Mouse (Mus musculus) adrenal gland (tissue): ENCODE results near the gene Nhs.

ENCODE experiments used
- intact Hi-C: fragments of 180-260 bp; cut with DNase I; formaldehyde crosslinking; loops from one replicate; pipeline ENCODE4 v1.15.1; 2025
- long read RNA-seq, 2 experiments: library from polyadenylated mRNA; unstranded; transcript quantifications; one replicate each; pipeline ENCODE4 v2.0.0; 2020; ENCODE audit warnings: borderline replicate concordance in 1 of 2; ENCODE audit not compliant: insufficient replicate concordance in 1 of 2

The Nhs gene
- long read RNA-seq, experiment 1: 0 reads
- long read RNA-seq, experiment 2, partial matches to known transcripts: 0 of 2 reads
- long read RNA-seq, experiment 2, other reads (novel, unspliced or antisense): 2 of 2 reads

DNA sequence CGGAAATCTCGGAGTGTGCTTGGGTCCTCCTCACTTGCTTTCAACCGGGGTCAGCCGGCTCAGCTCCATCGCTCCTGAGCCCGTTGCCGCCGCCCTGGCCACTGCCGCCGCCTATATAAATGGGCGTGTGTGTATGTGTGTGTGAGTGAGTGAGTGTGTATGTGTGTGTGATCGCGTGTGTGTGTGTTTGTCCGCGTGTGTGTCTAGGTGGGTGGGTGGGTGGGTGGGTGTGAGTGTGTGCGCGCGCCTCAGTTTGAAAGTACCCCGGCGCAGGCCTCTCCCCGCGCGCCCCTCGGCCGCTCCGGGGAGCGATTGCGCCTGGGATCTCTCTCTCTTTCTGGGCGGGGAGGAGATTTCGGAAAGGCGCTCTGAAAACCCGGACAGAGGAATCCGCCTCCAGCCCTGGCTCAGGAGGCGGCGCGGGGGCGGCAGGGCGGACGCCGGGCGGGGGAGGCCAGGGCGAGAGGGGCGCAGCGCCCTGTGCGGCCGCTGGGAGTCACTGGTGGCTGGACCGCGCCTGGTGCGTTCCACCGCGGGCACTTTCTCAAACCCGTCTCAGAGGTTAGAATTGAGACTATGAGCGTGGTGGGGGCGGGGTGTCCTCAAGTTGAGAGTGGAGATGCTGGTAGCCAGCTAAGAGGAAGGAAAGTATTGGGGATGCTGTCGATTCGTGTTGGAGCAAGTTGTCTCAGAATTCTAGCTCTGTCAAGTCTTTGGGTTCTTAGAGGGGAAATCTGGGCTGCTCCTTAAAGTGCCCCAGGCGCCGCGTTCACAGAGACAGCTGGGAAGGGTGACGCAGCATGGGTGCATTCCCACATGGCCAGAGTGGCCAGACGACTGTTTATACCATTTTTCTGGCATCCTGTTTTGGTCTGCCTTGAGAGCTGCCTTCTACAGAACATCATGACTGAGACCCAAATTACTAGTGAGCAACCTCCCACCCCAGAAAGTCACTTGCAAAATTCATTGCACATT is at the start of gene Nhs:
Gene Nhs (minus strand): TSS at position 94 of the 975 bp plus-strand sequence.
- intact Hi-C loops: loop anchor here (1.0 to 10.0 kb wide), 3 partner anchors 122 to 195 kb away; no protein-coding TSS in a partner anchor

DNA sequence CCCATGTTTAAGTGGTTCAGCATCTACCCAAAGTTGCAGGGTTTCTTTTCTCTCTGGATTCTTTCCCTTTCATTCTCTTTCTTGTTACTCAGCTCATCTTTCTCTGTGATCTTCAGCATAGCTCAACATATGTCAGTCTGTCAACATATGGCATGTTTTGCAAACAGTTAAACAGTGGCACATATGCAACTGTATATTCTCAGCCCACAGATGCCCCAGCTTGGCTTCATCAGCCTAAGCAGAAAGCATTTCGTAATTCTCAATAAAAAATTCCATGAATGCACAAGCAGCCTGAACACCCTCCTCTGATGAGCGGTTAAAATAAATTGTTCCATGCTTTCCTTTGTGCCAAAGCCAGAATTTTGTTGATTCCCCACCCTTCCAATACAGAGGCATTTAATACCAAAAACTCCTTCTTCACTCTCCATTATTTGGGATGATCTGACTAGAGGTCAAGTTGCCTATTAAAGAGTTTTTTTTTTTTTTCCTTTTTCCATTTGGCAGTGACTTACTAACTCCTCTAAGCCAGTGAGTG is 46.9 kb upstream of the Nhs start:
- intact Hi-C loops: no loop called here

DNA sequence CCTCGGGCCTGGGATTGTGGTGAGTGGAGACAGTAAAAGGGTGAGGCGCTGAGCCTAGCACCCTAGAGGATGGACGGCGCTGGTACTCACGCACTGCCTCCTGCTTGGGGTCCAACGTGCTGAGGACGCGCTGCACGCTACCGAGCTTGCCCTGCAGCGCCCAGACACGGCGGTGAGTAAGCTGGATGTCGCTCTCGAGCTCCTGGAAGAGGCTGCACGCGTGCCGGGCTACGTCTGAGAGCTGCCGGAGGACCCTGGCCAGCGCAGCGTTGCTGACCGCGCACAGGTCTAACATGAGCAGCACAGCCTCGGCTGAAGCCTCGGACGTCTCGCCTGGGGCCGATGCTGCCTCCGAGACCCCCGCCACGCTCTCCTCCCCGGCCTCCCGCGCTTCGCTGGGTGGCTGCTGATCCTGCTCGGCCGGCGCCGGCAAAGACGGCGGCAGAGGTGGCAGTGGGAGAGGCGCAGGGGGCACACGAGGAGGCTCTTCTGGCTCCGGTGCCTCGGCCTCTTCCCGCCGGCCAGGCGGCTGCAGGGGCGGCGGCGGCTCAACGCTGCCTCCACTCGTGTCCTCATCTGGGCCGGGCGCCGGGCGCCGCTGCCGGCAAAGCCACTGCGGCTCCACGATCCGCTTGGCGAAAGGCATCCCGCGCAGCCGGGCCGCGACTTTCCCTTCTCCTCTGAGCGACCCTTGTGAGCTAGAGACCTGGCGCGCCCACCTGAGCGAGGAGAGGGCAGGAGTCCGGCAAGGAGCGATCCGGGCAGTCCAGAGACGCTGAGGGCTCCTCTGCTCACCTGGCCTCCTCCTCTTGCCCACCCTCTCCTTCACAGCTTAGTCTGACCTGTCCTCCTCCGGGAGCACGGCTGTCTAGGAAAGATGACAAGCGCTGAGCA is 540 bp downstream of the Nhs start:
- intact Hi-C loops: loop anchor here (10.0 kb wide), 1 partner anchor 194 kb away; no protein-coding TSS in a partner anchor

DNA sequence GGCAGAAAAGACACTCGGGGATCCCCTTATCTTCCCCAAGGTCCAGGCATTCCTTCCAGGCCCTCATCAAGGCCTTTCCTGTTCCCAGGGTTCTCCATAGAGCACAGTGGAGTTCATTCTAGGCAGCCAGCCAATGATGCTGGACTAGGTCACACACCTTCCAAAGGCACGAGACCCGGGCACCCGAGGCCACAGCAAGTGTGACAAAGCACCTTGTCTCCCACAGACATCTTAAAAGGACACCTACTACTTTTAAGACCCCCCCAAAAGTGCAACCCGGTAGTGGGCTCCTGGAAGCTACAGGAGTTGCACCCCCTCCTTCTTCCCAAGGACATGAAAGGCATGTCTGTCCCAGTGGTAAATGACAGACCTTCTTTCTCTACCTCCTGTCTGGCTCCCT is 1.4 kb downstream of the Nhs start:
- intact Hi-C loops: loop anchor here (10.0 kb wide), 1 partner anchor 193 kb away; no protein-coding TSS in a partner anchor

DNA sequence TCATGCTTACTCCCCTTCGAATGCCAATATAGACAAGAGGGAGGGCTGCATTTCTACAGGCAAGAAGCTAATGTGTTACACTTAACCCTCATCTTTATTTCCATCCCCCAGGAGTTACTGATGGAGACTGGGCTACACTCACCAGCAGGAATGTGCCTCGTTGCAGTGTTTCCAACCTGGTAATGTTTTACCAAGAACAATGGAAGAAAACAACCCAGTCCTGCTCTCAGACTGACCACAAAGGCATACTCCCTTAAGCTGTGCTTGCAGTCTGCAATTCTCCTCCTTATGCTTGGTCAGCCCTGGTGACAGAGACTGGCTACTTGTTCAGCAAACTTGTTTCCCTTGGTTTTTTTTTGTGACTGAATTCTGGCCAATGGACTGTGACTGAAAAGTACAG is 21.7 kb downstream of the Nhs start:
- intact Hi-C loops: no loop called here

DNA sequence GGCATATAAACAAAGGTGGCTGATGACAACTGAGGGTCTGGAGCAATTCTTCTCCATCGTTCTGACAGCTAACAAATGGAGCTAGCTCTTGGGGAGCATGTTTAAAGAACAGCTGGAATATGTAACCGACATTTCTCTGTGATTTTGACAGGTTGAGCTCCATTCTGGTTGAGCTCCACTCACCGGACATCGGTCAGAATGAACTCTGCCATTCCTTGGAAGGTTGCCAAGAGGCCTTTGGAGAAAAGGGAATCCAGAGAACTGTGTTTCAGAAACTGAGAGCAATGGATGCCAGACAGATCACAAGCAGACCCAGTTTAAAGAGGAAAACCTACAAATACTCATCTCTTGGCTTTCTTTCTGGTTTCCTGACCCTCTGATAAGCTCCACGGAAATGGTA is 46.3 kb downstream of the Nhs start:
- intact Hi-C loops: no loop called here

DNA sequence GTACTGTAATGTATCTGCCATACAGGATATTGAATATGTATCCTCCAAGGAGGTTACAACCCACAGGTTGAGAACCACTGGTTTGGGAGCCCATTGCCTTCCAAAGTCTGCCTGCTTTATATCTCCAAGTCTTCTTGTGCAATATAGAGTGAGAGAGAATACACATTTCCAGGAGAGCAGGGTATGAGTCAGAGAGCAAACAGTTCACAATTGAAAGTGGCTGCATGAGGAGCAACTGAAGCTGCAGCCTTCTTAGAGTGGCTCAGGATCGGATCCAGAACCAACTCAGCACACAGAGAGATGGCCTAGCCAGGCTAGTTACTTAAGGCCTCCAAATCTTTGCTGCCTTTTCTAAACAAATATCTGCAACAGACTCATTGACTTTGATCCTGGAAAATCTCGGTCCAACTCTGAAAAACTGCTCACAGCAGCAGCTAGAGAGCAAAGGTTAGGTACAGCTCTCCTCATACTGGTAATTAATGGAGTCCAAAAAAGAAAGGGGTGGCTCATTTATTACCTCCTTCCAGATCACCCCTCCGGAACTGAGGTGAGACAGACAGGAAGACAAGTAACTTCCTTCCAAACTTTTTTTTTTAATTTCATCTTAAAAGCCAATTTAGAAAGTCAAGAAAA is 56.6 kb downstream of the Nhs start:
- intact Hi-C loops: no loop called here

DNA sequence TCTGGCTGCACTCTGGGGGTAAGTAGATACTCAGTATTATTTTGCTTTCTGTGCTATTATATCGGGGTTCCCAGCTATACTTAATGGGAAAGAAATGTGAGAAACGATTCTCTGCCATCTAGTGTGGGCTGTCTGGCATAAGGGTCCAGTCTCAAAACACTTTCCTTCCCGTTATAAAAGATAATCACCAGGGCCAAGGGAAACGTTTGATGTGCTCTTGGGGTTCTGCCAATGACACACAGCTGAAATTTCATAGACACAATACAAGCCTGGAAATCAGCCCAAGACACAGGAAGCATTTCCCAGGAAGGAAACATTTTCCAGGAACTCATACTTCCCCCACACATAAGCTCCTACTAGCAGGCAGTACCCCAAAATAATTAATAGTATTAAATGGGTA is 61.2 kb downstream of the Nhs start:
- intact Hi-C loops: no loop called here

DNA sequence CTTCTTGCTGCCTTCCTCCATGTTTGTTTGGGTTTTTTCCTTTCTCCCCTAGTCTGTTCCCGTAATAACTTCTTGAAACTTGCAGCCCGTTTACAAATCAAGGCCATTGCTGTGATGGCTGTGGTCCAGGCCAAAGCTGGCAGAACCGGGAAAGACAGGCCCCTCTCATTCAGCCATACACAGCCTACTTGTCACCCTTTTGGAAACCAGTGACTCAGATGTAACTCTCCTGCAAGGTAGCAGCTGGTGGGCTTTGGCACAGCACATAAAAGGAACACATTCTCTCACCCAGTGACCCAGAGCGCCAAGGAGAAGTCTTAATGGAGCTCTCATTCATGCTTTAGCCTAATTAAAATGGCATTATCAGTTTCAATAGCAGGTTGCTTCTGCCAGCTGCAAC is 72.2 kb downstream of the Nhs start:
- intact Hi-C loops: no loop called here

DNA sequence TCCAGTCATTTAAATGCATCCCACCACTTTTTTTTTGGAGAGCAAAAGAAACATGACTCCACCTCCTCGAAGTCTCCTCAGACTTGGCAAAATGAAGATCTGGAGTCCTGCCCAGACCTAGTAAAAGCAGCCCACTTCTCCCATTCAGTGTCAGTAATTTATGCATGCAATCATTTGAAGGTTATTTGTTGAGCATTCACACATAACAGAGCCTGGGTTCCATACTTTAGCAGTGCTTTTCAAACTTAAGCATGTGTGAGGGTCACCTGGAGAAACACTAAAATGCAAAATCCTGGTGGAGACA is 73.7 kb downstream of the Nhs start:
- intact Hi-C loops: no loop called here

DNA sequence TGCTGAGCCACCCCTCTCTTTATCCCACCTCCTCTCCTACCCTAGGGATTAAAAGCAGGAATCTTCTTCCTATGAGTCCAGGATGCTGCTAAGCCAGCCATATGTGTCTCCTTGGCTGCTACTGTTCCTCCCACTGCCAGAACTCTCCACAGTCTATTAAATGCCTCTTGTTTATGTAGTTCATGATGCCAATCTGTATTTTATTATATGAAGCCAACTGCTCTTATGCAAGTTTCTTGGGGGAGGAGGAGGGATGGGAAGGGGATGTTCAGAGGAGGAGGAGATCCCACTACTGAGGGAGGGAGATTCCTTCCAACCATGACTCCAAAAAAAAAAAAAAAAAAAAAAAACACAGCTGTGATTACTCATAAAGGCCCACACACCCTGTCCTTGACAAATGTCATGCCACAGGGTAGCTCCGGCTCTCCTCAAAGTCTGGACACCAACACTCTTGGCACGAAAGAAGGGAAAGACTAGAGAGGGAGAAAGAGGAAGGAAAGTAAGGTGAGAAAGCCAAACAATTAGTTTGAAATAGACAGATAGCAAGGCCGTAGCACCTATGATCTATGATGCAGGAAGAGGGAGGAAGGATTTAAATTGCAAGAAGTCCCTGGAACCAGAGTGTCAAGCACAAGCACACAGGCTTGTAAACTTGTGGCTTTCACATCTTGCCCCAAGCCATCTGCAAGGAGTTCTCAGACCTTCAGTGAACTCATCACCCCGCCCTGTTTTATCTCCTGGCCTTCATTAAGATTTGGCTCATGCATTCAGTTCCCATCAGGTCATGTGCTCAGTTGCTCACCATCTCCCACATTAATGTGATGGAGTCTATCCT is 74.3 kb downstream of the Nhs start:
- intact Hi-C loops: no loop called here

DNA sequence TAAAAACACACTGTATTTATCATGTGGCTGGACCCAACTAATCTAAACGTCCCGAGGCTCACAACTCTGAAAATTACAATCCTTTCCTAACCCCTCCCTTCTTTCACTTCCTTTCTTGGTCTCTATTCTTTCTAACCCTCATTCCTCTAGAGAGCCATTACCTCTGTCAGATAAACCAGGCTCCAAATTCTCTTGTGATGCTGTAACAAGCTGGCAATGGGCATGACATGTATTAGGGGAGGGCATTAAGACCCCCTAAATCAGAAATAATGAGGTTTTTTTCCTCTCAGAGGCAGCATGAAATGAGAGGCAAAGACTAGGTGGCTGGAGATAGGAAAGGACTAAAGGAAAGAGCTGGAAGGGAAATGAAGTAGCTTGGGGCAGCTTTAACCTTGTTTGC is 96.4 kb downstream of the Nhs start:
- intact Hi-C loops: no loop called here

DNA sequence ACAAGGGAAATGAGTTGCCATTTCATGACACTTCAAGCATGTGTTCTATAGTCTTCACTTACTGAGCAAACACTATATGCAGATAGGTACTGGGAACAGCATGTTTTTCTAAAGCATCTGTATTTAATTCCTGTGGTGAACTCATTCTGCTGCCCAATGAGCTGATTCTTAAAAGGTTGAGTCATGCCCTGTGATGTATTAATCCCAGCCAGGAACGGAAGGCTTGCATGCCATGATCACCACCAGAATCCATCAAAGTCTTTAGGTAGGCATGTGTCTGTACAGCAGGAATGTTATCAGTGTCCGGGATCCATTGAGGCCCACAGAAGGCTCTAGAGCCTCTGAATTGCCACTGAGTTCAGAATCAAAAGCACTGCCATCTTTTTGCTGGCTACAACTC is 103.9 kb downstream of the Nhs start:
- intact Hi-C loops: no loop called here

DNA sequence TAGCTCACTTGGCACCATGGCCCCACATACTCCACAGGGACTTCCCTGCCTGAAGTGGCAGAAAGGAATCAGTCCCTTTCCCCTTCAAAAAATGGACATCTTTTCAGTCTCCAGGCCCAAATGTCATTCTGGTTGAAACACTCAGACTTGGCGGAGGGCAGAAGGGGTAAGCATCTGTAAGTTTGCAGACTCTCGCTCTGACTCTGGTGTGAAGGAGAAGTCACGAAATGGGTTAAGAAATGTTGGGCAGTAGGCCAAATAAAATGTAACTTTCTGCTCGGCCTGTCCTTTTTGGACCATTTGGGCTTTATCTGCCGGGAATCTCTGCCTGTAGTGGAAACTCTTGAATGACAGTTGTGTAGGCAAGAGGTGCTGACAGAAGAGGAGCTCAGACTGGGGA is 106.0 kb downstream of the Nhs start:
- intact Hi-C loops: no loop called here

DNA sequence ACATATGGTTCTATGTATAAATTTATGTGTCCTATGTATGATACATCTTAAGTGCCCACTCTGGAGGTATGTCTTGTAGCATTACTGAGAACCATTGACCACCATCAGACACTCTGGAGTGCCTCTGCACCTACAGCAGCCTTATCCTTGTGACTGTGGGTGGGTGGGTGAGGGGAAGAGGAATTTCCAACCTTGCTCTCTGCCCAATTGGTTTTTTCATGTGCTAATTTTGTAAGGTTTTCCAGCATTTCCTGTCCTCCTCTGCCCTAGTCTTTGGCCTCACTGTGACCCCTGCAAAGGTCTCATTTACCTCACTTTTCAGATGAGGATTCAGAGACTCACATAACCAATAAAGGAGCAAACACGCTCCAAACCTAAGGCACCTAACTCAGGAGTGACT is 107.0 kb downstream of the Nhs start:
- intact Hi-C loops: no loop called here

DNA sequence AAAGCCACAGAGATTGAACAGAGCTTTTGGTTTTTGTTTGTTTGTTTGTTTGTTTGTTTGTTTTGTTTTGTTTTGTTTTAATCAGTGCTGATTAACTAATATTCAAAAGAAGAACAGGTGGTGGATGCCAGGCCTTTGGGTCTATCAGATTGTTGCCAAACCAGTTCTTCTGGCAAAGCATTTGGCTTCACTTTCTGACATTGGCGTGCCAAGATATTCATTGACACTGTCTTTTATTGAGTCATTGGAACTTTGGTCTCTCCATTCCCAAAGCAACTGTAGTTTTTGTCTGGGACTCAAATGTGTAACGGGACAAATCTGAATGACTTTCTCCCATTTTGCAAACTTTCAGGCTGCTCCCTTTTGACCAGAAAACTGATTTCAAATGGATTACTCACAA is 109.9 kb downstream of the Nhs start:
- intact Hi-C loops: no loop called here

DNA sequence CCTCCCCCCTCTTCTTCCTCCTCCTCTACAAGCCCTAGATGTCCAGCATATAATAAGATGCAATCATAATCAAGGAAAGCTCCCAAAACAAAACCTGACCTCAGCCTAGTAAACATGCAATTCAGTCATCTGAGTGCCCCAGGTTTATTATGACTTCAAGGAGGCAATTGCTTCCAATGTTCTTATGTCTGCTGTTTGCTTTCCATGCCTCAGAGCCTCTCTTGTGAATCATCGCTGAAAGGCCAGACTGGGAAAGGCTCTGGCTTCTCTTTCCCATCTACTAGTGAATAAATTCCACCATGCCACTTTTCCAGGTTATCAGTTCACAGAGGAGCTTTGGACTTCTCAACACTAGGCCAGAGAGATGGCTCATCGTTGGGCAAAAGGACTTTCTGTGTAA is 114.0 kb downstream of the Nhs start:
- intact Hi-C loops: no loop called here

DNA sequence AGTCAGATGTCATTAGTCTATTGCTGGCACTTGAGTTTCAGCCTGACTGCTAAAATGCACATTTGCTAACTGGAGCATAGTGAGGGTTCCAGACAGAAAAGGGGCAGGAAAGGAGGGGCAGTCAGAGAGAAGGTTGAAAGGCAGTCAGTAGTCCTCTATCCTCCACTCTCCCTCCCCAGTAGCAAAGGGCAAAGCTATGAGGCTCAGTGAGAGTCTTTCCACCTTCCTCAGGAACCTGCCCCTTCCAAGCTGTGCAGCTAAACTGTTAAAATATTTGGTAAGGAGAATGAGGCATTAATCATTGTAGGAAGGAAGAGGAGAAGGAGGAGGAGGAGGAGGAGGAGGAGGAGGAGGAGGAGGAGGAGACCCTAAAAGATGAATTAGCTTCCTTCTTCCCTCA is 115.4 kb downstream of the Nhs start:
- intact Hi-C loops: no loop called here

DNA sequence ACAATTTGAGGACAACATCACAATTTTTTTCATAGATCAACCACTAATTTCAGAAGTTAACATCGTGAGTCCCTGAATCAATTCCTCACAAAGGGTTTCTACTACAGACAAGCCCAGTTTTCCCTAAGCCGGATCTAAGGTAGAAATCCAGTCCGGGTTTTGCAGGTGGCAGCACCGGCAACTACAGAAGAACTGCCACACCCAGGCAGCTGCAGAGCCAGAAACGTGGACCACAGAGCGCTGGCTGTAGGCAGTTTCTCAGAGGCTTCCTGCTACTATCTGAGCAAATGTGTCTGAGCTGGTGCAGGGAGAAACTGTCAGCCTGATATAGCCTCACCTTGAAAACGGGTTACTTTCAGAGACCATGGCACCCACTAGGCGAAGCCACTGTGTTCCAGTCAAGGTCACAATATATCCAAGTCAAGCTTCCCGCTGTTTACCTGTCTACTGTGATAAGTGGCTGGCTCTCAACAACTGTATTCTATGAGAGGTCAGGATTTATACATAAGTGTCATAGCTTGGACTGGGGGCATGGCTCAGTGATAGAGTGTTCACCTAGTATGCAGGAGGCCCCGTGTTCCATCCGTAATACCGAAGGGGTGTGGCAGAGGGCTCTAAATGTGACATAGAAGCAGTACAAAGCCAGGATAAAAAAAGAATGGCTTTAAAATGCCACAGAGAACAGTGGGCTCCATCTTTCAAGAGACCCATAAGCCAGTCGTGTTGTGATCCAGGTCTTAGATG is 134.1 kb downstream of the Nhs start:
- intact Hi-C loops: loop anchor here (1.0 kb wide), 1 partner anchor 135 kb away; no protein-coding TSS in a partner anchor

DNA sequence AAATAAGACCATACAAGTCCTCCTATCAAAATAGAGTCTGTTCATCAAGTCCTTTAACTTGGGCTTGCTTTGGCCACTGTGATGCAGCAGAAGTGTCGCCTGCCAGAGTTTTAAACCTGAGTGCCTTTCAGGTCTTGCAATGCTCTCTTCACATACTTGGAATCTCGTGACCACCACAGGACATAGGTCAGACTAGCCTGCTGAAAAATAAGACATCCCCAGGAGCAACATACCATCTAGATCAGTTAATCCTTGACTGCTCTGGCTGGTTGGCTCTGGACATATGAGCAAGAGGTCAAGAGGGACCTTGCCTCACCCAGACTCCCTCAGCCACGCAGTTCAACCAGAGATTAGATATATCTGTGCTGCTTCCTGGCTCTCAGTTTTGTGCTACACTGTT is 137.8 kb downstream of the Nhs start:
- intact Hi-C loops: no loop called here
